Mouse (Mus musculus): ENCODE measurements around the gene Sgca.

- TF ChIP-seq POLR2A (IDR thresholded peaks at IDR 0.05; ENCODE audit: borderline replicate concordance, control insufficient read depth, low read depth, low read length) (no peak), CTCF (IDR thresholded peaks at IDR 0.05; ENCODE audit: control insufficient read depth, insufficient read depth, low read length) (no peak)
These were observed 2.8 kb downstream of the Sgca start for GRCm38 (mm10) chr11:94973313-94973712.

All from bone marrow, adult 2 months (tissue).